Mouse (Mus musculus) kidney, embryonic 14.5 days (tissue): ENCODE measurements around the gene Cxcr4. TPM values are rescaled to one million over a fixed set of nuclear protein-coding genes. Genes with fewer than 3 reads are reported as not detected.

Experiments
- ATAC-seq: fragments of 200-750 bp; cut with Nextera tagmentation; 2 replicates; pipeline ENCODE4 v1.8.0; 2017; ENCODE audit warnings: moderate number of reproducible peaks, mild to moderate bottlenecking, moderate TSS enrichment, moderate library complexity; ENCODE audit not compliant: low FRiP score, low TSS enrichment
- H3K27ac ChIP-seq: fragments of 300-500 bp; sonication (generic); 2 replicates; pipeline ENCODE4 v1.5.1; 2014; ENCODE audit warnings: low read depth, mild to moderate bottlenecking, low read length, moderate library complexity, mixed read lengths
- H3K27me3 ChIP-seq: fragments of 300-500 bp; sonication (generic); 2 replicates; pipeline ENCODE4 v1.6.1; 2014; ENCODE audit warnings: mild to moderate bottlenecking, low read length; ENCODE audit not compliant: control insufficient read depth, insufficient read depth
- H3K36me3 ChIP-seq: fragments of 300-500 bp; sonication (generic); 2 replicates; pipeline ENCODE4 v1.6.1; 2014; ENCODE audit warnings: low read length, mixed read lengths; ENCODE audit not compliant: control insufficient read depth, insufficient read depth
- H3K4me1 ChIP-seq: fragments of 300-500 bp; sonication (generic); 2 replicates; pipeline ENCODE4 v1.6.1; 2014; ENCODE audit warnings: low read length, mixed read lengths; ENCODE audit not compliant: control insufficient read depth, insufficient read depth
- H3K4me2 ChIP-seq: fragments of 300-500 bp; sonication (generic); replicated peaks from 2 replicates; pipeline ENCODE4 v1.6.1; 2014; ENCODE audit warnings: low read depth, mild to moderate bottlenecking, low read length
- H3K4me3 ChIP-seq: fragments of 300-500 bp; sonication (generic); 2 replicates; pipeline ENCODE4 v1.5.1; 2014; ENCODE audit warnings: mild to moderate bottlenecking, low read length
- H3K9ac ChIP-seq: fragments of 300-500 bp; sonication (generic); 2 replicates; pipeline ENCODE4 v1.6.1; 2014; ENCODE audit warnings: low read depth, mild to moderate bottlenecking, low read length, moderate library complexity
- H3K9me3 ChIP-seq: fragments of 300-500 bp; sonication (generic); 2 replicates; pipeline ENCODE4 v1.6.1; 2016; ENCODE audit warnings: low read length; ENCODE audit not compliant: control insufficient read depth
- WGBS: fragments of 180-500 bp; shearing (Covaris S2); extraction: QIAGEN DNeasy Blood & Tissue Kit; methylation state at CpG from one replicate; pipeline ENCODE4 v1.1.7; 2014; 5-methylcytosine and 5-hydroxymethylcytosine counted together
- polyA plus RNA-seq: library from polyadenylated mRNA; unstranded; fragments of >200 nt; fragmentation: Nextera tagmentation; extraction: Ambion mirVana; gene quantifications from 2 replicates; pipeline ENCODE4 v1.2.1, GENCODE M21; 2014

The Cxcr4 gene
- polyA plus RNA-seq, 1 experiment from 2014 or later = 10.7 TPM

DNA sequence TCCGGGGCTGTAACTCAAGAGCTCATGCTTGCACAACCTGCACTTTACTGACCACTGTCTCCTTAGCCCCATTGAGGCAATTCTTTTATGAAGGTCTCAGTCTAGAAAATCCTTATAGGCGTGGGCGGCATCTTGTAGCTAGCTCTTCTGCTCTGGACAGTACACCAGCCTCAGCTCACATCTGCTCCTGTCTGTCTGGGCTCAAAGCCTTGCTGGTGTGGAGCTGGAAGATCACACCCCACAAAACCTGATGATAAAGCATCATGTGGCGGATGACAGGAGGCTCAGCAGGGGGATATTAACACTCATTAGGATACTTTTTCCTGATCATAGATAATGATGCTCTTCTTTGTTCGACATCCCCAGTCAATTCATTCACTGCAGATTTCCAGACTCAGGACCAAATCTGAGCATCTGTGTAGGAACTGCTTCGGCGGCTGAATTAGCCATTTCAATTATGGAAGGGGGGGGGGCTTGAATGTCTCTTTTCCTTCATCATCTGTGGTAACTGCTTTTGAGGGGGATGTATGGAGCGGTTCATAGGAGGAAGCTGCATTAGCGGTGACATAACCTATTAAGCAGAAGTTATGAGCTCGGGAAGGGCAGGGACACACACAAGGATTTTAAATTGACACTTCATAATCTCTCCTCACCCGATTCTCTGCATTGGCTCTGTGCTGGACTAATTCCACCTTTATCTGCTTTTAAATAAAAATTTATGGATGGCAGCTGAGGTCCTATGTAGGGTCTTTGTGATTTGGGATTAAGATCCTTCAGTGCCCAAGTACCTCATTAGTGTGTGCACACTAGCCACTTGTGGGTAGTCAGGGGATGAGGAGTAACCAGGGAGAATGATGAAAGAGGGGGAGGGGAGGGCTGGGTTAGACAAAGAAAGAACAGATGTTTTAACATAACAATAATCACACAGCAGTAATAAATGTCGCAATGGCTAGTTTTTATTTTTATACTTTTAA, 24.6 kb downstream of the Cxcr4 start:
- Histone ChIP-seq H3K36me3 (no peaks in the 10 kb centered on the region), H3K9me3 (no peaks in the 10 kb centered on the region), H3K4me2 (no peak overlapping the region), H3K27me3 (no peaks in the 10 kb centered on the region), H3K9ac (no peak overlapping the region), H3K4me3 (no peak overlapping the region), H3K4me1 (0 out of 2 replicates have a peak, but pooled peaks cover 7% of the 10 kb centered on the region), H3K27ac (no peak overlapping the region)
- WGBS = 87% methylated on average over 12 of the region's 12 CpGs
- no peak for ATAC-seq

DNA sequence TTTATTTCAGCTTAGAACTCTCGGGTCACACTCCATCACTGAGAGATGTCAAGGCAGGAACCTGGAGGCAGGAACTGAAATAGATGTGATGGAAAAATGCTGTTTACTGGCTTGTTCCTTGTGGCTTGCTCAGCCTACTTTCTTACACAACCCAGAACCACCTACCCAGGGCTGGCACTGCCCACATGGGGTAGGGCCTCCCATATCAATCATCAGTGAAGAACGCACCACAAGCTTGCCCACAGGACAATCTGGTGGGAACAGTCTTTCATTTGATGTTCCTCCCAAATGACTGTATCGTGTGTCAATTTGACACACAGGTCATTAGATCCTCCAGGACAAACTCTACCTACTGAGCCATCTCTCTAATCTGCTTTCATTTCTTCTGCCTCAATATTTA, 28.2 kb downstream of the Cxcr4 start:
- WGBS = 69% methylated on average over 3 of the region's 3 CpGs
- no peaks in the 10 kb centered on the region for H3K36me3 ChIP-seq
- no peak overlapping the region for H3K9ac ChIP-seq
- H3K4me2 ChIP-seq = no peak overlapping the region
- ATAC-seq = no peak
- no peak overlapping the region for H3K4me3 ChIP-seq
- no peaks in the 10 kb centered on the region for H3K27me3 ChIP-seq
- no peaks in the 10 kb centered on the region for H3K9me3 ChIP-seq
- no peak overlapping the region for H3K27ac ChIP-seq
- H3K4me1 ChIP-seq = 0 out of 2 replicates have a peak, but pooled peaks cover 7% of the 10 kb centered on the region

DNA sequence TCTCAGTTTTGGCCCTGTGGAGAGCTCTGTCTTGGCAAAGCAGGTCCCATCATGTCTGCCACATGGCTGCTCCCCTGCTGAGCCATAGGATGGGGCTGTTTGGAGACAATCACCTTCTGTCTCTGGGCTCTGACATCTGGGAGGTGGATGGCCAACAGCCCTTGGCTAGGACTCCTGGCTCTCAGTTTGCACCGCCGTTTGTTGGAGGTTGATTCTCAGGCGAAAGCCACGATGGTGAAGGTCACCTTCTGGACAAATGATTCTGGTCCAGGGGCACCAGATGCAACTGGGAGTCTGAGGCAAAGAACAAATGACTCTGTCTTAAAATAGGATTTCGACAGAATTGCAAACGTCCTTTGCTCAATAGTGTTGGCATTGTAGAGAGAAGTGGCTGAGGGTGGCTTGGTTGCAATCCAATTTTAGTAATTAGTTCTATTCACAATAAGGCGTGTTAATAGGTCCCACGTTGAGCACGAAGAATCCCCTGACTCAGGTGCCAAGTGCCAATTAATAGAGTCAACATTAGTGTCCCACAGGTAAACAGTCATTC, 30.7 kb downstream of the Cxcr4 start:
- ATAC-seq = no peak
- Histone ChIP-seq H3K4me3 (no peak overlapping the region), H3K4me1 (0 out of 2 replicates have a peak, but pooled peaks cover 6% of the 10 kb centered on the region), H3K27ac (no peak overlapping the region), H3K4me2 (no peak overlapping the region), H3K27me3 (no peaks in the 10 kb centered on the region), H3K36me3 (no peaks in the 10 kb centered on the region), H3K9me3 (no peaks in the 10 kb centered on the region), H3K9ac (no peak overlapping the region)
- WGBS = 87% methylated on average over 9 of the region's 9 CpGs

DNA sequence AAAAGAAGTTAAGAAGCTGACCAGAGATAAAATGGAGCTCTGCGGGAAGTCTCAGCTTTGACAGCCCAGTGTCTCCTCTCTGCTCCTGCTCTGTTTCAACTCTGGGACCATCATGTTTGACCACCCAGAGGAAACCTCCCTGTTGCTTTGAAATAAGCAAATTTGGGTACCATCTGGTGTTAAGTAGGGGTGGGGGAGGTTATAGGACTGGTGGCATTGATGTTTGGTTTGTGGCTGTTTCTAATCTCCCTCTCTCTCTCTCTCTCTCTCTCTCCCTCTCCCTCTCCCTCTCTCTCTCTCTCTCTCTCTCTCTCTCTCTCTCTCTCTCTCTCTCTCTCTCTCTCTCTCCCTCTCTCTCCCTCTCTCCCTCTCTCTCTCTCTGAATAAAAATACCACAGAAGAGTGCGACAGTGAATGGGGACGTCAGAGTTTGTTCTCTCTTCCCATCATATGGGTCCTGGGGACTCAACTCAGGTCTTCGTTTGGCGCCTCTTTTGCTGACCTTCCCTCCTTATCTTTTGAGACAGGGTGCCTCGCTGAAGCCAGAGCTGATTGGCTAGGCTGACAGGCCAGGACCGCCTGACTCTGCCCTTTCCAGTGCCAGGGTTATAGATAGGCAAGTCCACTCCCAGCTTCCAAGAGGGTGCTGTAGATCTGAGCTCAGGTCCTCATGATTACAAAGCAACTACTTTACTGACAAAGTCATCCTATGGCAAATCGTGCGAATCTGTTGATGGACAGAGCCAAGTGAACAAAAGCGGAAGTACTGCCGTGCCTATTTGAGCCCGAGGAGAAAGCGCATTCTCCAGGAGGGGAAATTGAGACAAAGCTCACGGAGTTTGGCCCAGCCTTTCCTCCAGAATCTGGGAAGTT, 31.4 kb downstream of the Cxcr4 start:
- 85% methylated on average over 14 of the region's 14 CpGs for WGBS
- H3K4me2 ChIP-seq = no peak overlapping the region
- no peak for ATAC-seq

DNA sequence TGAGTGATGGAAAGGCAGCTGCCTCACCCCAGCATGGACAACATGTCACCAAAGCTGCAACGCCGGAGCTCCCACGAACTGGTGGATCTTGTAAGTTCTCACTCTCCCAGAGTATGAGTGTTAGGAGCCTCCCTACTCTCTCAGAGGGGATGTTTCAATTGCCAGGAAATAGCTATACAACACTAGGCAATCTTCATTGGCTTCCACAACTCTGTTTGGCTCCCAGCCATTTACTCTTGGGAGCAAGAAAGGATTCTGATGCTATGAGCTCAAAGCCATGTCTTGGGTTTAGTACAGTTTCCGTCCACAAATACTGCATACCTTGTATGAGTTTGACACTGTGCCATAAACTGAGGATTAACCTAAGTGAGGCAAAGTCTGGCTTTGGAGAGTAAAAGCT, 34.1 kb downstream of the Cxcr4 start:
- H3K4me1 ChIP-seq = no peaks in the 10 kb centered on the region
- ATAC-seq = no peak
- no peak overlapping the region for H3K4me2 ChIP-seq
- H3K36me3 ChIP-seq = no peaks in the 10 kb centered on the region
- no peak overlapping the region for H3K27ac ChIP-seq
- no peaks in the 10 kb centered on the region for H3K27me3 ChIP-seq
- no peaks in the 10 kb centered on the region for H3K9me3 ChIP-seq
- H3K9ac ChIP-seq = no peak overlapping the region
- no peak overlapping the region for H3K4me3 ChIP-seq
- 79% methylated on average over 4 of the region's 4 CpGs for WGBS

More for the DNA sequence above, 31.4 kb downstream of the Cxcr4 start:
- H3K27ac ChIP-seq = no peak overlapping the region
- no peaks in the 10 kb centered on the region for H3K4me1 ChIP-seq
- no peaks in the 10 kb centered on the region for H3K9me3 ChIP-seq
- no peaks in the 10 kb centered on the region for H3K36me3 ChIP-seq
- H3K9ac ChIP-seq = no peak overlapping the region
- H3K4me3 ChIP-seq = no peak overlapping the region
- no peaks in the 10 kb centered on the region for H3K27me3 ChIP-seq

DNA sequence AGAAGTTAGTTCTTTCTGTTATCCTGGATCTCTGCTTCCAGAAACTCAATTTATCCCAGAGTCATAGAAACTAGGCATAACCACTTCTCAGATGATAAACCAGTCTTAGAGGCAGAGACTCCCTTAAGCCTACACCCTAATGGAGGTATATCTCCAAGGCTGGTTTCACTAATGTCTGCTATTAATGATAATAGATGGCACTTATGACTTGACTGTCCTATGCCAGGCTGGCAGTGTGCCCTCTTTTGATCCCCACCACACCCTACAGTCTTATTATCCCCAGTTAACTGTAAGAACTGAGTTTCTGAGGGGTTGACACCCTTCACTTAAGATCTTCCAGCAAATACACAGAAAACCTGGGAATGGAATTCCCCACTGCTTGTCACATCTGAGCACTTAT, 39.5 kb downstream of the Cxcr4 start:
- Histone ChIP-seq H3K36me3 (no peaks in the 10 kb centered on the region), H3K9ac (no peak overlapping the region), H3K4me2 (no peak overlapping the region), H3K27me3 (no peaks in the 10 kb centered on the region), H3K4me1 (no peaks in the 10 kb centered on the region), H3K27ac (no peak overlapping the region), H3K4me3 (no peak overlapping the region), H3K9me3 (no peaks in the 10 kb centered on the region)
- no peak for ATAC-seq

DNA sequence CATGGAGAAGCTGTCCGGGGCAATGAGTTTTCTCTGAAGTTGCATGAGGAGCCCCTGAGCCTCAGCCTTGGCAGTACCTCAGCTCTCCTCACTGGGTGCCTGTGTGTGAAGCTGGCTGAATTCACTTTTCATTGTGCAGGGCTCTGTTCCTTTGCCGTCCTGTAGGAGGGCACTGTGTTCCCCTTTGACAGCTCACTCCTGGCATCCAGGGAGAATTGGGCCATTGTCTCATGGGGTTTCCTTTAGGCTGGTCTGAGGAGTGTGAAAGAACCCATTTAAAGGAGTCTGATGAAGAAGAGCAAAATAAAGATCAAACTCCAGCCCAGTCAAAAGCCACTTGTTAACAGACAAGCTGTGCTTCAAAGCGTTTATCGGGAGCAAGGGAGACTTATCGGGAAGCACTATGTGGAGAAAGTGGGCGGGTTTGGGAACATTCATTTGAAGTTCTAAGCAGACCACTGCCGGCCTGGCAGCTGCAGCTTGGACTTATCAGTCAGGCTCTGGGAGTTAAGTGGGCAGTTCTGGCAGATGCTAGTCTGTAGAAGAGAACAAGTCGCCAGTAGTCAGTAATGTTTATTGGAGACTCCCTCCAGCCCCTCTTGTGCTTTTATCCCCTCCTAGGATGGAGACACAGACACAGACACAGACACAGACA, 40.2 kb downstream of the Cxcr4 start:
- H3K9ac ChIP-seq = no peak overlapping the region
- H3K27ac ChIP-seq = no peak overlapping the region
- no peak for ATAC-seq
- no peak overlapping the region for H3K4me2 ChIP-seq
- H3K4me1 ChIP-seq = no peaks in the 10 kb centered on the region
- H3K4me3 ChIP-seq = no peak overlapping the region
- no peaks in the 10 kb centered on the region for H3K36me3 ChIP-seq
- H3K9me3 ChIP-seq = no peaks in the 10 kb centered on the region
- WGBS = 22% methylated on average over 8 of the region's 8 CpGs
- H3K27me3 ChIP-seq = no peaks in the 10 kb centered on the region

DNA sequence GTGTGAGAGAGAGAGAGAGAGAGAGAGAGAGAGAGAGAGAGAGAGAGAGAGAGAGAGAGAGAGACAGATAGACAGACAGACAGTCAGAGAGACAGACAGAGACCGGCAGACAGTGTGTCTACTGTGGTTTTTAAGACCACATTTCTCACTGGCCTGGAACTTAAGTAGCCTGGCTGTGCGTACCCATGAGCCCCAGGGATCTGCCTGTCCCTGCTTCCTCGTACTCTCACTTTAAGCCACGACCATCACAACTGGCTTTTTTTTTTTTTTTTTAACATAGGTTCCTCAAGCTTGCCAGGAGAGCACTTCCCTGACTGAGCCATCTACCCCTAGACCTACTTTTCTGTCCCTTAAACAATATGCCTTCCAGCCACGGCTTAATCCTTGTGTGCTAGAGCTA, 42.7 kb downstream of the Cxcr4 start:
- Histone ChIP-seq H3K4me1 (no peaks in the 10 kb centered on the region), H3K27me3 (no peaks in the 10 kb centered on the region), H3K36me3 (no peaks in the 10 kb centered on the region), H3K9me3 (no peaks in the 10 kb centered on the region), H3K4me2 (no peak overlapping the region), H3K9ac (no peak overlapping the region), H3K27ac (no peak overlapping the region), H3K4me3 (no peak overlapping the region)
- ATAC-seq = no peak
- 80% methylated on average over 5 of the region's 5 CpGs for WGBS
